Mouse (Mus musculus): ENCODE measurements around the gene Cyp4f15. TPM values are rescaled to one million over a fixed set of nuclear protein-coding genes. Genes with fewer than 3 reads are reported as not detected.
A peak's percentile ranks its signal among the peaks of the same experiment; 100 is the strongest.

Cyp4f15 gene
- total and polyA plus RNA-seq, 3 experiments: not detected

DNA sequence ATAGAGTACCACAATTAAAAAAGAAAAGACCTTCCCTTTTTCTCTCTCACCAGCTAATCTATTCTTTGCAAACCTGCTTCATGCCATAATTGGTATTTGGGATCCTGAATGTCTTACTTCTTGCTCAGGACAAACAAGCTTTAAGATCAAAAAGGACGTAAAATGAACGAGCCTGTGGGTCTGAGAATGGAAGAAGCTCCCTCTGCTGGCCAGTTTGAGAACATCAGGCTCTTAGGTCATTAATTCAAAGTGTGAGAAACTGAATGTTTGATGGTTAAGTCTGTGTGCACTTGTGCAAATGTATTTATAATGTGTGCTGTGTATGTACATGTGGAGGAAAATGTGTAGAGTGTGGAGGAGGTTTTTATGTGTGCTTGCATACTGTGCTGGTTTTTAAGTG lies 5.0 kb upstream of the Cyp4f15 start:
- H3K4me1 ChIP-seq (ENCODE audit: control insufficient read depth in 1 of 2, insufficient read depth in 2 of 2): no peaks in the 10 kb centered on the region
- TF ChIP-seq ZC3H11A (IDR thresholded peaks at IDR 0.05; ENCODE audit: low read depth, low read length): peak; percentile 74
- TF ChIP-seq JUND (conservative IDR thresholded peaks at IDR 0.05; ENCODE audit: low read depth, low read length): 0 out of 2 replicates have a peak, but pooled peaks have one; percentile 28
- 0 out of 2 replicates have a peak, but pooled peaks have one; percentile 14 for TF ChIP-seq ZNF384 (IDR thresholded peaks at IDR 0.05; ENCODE audit: low read depth, low read length)
- TF ChIP-seq TBP (conservative IDR thresholded peaks at IDR 0.05; ENCODE audit: low read depth, low read length): no peak
- no peak for TF ChIP-seq KAT2A (IDR thresholded peaks at IDR 0.05; ENCODE audit: insufficient replicate concordance, low read length)
- no peak for TF ChIP-seq EP300 (IDR thresholded peaks at IDR 0.05; ENCODE audit: low read length)
- no peak for TF ChIP-seq E2F4 (IDR thresholded peaks at IDR 0.05; ENCODE audit: insufficient replicate concordance, low read depth, low read length)
- no peak for TF ChIP-seq MEF2A (IDR thresholded peaks at IDR 0.05; ENCODE audit: borderline replicate concordance, low read depth, low read length)
- TF ChIP-seq MAX (IDR thresholded peaks at IDR 0.05; ENCODE audit: low read length): no peak
- no peak for TF ChIP-seq IRF4 (IDR thresholded peaks at IDR 0.05; ENCODE audit: low read depth, low read length)
- 0 out of 2 replicates have a peak, but pooled peaks have one; percentile 25 for TF ChIP-seq HCFC1 (IDR thresholded peaks at IDR 0.05; ENCODE audit: low read depth, low read length)
- TF ChIP-seq SMC3 (IDR thresholded peaks at IDR 0.05; ENCODE audit: low read depth, low read length): peak; percentile 97
- no peak for TF ChIP-seq MXI1 (IDR thresholded peaks at IDR 0.05; ENCODE audit: low read depth, low read length)
- TF ChIP-seq MAZ (IDR thresholded peaks at IDR 0.05; ENCODE audit: low read depth, low read length): no peak
- no peak for TF ChIP-seq UBTF (IDR thresholded peaks at IDR 0.05; ENCODE audit: low read depth, low read length)
- TF ChIP-seq ETS1 (conservative IDR thresholded peaks at IDR 0.05; ENCODE audit: low read depth, low read length): no peak
- no peak for TF ChIP-seq USF1 (IDR thresholded peaks at IDR 0.05; ENCODE audit: low read depth, low read length)
- no peak for TF ChIP-seq POLR2AphosphoS2 (IDR thresholded peaks at IDR 0.05; ENCODE audit: low read depth, low read length)
- TF ChIP-seq NELFE (IDR thresholded peaks at IDR 0.05; ENCODE audit: low read depth, low read length): peak; percentile 53; the same call in 1 of the 2 replicates
- no peak for TF ChIP-seq SIN3A (IDR thresholded peaks at IDR 0.05; ENCODE audit: low read length)
- TF ChIP-seq CHD1 (IDR thresholded peaks at IDR 0.05; ENCODE audit: low read depth, low read length): no peak
- no peak for TF ChIP-seq NRF1 (IDR thresholded peaks at IDR 0.05; ENCODE audit: low read depth, low read length)
- no peak for TF ChIP-seq ELF1 (IDR thresholded peaks at IDR 0.05; ENCODE audit: low read depth, low read length)
- TF ChIP-seq RCOR1 (conservative IDR thresholded peaks at IDR 0.05; ENCODE audit: low read depth, low read length): no peak
- no peak for TF ChIP-seq MAFK (IDR thresholded peaks at IDR 0.05; ENCODE audit: insufficient replicate concordance, low read length)
- TF ChIP-seq ZKSCAN1 (IDR thresholded peaks at IDR 0.05; ENCODE audit: borderline replicate concordance, low read depth, low read length): no peak
- TF ChIP-seq TCF12 (IDR thresholded peaks at IDR 0.05; ENCODE audit: low read depth, low read length): no peak
- TF ChIP-seq RAD21 (IDR thresholded peaks at IDR 0.05; ENCODE audit: low read depth, low read length): peak; percentile 85
- TF ChIP-seq USF2 (conservative IDR thresholded peaks at IDR 0.05; ENCODE audit: low read depth, low read length): no peak
- no peak for TF ChIP-seq ZMIZ1 (IDR thresholded peaks at IDR 0.05; ENCODE audit: low read depth, low read length)
- TF ChIP-seq BHLHE40 (IDR thresholded peaks at IDR 0.05; ENCODE audit: low read depth, low read length): no peak
- TF ChIP-seq MYC (IDR thresholded peaks at IDR 0.05; ENCODE audit: low read depth, low read length): no peak
- TF ChIP-seq CHD2 (IDR thresholded peaks at IDR 0.05; ENCODE audit: low read length): no peak
- TF ChIP-seq CTCF (conservative IDR thresholded peaks at IDR 0.05 in 1 of 2, IDR thresholded peaks at IDR 0.05 in 1 of 2; ENCODE audit: low read depth in 2 of 2, low read length in 2 of 2): peak; percentile 63 to 94
- no peak for TF ChIP-seq GABPA (IDR thresholded peaks at IDR 0.05; ENCODE audit: insufficient replicate concordance, low read depth, low read length)
- no peak for TF ChIP-seq PAX5 (IDR thresholded peaks at IDR 0.05; ENCODE audit: low read length)
- TF ChIP-seq POLR2A (IDR thresholded peaks at IDR 0.05; ENCODE audit: low read depth, low read length): no peak
- TF ChIP-seq JUN (IDR thresholded peaks at IDR 0.05; ENCODE audit: insufficient read depth, low read depth, low read length): no peak
- peak; percentile 73 for DNase-seq (ENCODE audit: extremely low read depth)
- no peaks in the 10 kb centered on the region for H3K36me3 ChIP-seq (replicated peaks in 1 of 2; ENCODE audit: control insufficient read depth in 1 of 2, insufficient read depth in 1 of 2, low read length in 1 of 2)
- H3K27ac ChIP-seq (ENCODE audit: insufficient read depth, low read depth): no peak overlapping the region
- no peaks in the 10 kb centered on the region for H3K79me2 ChIP-seq (replicated peaks; ENCODE audit: control insufficient read depth, extremely low read depth, insufficient read depth, poor library complexity, severe bottlenecking)
- no peak overlapping the region for H3K9ac ChIP-seq (ENCODE audit: insufficient read depth, low read depth)
- H3K4me3 ChIP-seq (replicated peaks in 1 of 3; ENCODE audit: low read depth in 2 of 3, low read length in 2 of 3, poor library complexity in 1 of 3): no peak overlapping the region
- no peak overlapping the region for H3K4me2 ChIP-seq (ENCODE audit: insufficient read depth, low read depth, poor library complexity, severe bottlenecking)
- in situ Hi-C loops (cut with MboI; ENCODE audit: low pct_ligation_motif_present, low pct_unique_long_range_greater_than_20kb, low sequenced_read_pairs): no loop called here
- no peaks in the 10 kb centered on the region for H3K9me3 ChIP-seq (replicated peaks; ENCODE audit: low read length)
- dilution Hi-C loops (cut with MboI; ENCODE audit: extremely low pct_ligation_motif_present, extremely low pct_unique_long_range_greater_than_20kb, low sequenced_read_pairs): no loop called here
- H3K27me3 ChIP-seq (replicated peaks): peaks cover 6% of the 10 kb centered on the region

Measured in CH12.LX (cell line).